Mouse (Mus musculus): ENCODE measurements around the gene Gpr37.

Gene Gpr37

DNA sequence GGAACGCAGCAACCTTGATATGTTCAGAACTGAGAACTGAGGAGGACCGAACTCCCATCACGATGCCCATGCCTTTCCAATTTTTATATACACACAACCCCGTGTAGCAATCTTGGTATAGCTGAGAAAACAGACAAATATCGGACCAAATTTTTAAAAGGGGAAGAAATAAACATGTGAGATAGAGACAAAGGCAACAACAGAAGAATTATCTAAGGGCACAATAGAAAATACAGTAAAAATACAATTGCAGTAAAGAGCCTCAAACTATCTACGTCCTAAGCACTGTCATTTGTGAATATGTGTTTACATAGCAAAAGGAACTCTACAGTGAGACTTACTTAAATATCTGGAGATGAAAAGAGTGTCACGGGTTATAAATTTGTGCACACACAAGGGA is at the start of gene Gpr37:
Gene Gpr37 (minus strand): TSS at position 101 of the 400 bp plus-strand sequence.
- DNase-seq = no peak

GRCm38 (mm10) chr6:25736533-25736932 is 46.0 kb upstream of the Gpr37 start:
- DNase-seq = no peak

DNA sequence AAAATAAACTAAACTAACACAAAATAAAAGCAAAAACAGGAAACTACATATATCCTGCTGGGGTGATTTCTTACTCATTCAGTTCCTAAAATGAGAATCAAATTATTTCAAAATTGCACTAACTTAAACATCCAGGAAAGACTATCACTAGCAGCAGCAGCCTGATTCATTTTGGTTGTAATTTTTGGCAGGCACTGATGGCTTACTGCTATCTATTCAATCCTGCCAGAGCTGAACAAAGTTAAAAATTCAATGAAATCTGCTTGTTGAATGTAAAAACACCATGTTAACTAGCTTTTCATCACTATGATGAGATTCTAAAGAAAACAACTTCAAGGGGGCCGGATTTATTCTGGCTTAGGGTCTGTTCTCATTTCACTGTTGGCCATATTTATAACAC is 36.0 kb upstream of the Gpr37 start:
- DNase-seq = no peak

- no peak for DNase-seq
Observed at GRCm38 (mm10) chr6:25710601-25711000, 20.1 kb upstream of the Gpr37 start.

DNA sequence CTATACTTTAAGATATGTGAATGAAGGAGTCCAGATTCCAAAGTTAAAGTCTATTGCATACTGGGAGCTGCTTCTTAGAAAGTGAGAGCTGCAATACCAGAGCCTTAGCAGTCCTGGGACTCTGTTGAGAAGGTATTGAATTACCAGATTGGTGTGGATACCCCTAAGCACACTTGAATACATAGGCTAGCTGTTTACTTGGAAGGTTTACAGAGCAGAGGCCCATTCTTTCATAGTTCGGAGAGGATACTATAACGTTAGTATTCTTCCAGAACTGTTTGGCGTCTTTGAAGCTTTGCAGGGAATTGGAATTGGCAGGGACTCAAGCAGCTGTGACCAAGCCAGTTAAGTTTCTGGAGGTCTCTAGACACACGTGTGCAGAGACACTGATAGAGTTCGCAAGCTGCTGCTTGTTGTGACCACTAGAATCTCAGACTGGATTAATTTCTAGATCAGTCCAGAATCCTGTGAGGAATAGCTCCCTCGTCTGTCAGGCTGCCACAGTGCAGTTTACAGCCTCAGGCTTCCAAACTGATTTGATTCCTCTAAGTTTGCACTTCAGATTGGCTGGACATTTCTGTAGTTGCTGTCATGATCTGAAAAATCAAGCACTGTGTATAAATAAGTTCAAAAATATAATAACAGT is 18.8 kb upstream of the Gpr37 start:
- DNase-seq = peak; percentile 54

GRCm38 (mm10) chr6:25699956-25700355 is 9.4 kb upstream of the Gpr37 start:
- DNase-seq = no peak

DNA sequence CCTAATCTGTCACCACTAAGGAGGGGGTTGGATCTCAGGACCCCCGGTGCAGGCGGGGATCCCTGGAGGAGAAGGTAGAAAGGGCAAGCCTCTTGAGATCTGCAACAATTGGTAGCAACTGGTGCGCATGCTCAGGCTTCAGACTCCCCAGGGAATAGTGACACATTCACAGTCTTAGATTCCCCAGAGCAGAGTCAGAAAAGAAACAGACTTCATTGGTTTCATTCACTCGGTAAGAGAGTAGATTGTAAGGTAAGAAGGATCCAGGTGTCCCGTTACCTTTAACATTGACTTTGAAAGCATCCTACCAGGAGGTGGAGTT is 284 bp downstream of the Gpr37 start:
- no peak for DNase-seq

DNA sequence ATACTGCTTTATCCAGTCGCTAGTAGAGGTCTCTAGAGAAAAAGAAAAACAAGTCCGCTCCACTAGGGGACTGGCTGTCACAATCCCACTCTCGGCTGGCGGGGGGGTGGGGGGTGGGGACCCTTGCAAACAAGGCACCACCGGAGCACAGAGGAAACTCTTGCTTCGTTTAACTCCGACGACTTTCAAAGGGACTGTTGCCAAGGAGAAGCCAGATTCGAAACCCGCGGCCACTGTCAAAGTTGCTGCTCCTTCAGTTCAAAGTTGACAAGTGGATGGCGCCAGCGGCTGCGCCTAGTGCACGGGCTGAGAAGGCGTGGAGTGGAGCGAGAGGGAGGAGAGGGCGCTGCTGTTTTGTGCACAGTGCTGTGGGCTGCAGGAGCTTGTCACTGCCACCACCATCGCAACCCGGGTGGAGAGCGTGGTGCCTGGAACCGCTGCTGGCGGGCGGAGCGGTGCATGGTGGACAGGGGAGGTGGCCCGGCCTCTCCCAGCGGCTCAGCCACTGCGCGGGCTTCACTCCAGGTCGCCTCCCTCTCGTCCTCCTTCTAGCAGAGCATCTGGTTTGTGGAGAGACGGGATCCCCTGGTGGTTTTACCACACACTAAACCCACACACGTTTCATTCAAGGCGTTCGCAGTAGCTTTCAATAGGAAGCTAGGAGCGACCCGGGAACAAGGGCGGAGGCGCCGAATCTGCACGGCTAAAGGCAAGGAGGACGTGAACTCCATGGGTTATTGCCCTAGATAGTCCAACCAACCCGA is 827 bp downstream of the Gpr37 start:
- peak; percentile 47 for DNase-seq

- DNase-seq = peak; percentile 20
Observed at GRCm38 (mm10) chr6:25688927-25689519, 1.5 kb downstream of the Gpr37 start.

GRCm38 (mm10) chr6:25686760-25687200 is 3.7 kb downstream of the Gpr37 start:
- peak; percentile 17 for DNase-seq

DNA sequence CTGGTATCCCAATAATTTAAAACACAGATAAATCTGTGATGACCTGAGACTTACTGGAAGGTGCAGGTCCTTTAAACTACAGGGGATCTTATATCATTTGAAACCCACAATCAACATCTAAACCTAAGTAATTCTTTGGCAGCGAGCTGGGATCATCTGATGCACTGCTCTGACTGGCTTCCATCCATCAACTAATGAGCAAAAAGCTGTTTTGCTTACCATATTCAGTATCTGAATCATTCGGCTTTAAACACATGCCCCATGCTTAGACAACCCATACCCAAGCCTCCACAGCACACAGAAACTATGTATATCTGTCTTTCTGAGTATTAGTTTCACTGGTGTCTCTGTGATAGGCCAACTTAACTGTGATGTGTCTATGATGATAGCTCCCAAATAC is 6.1 kb downstream of the Gpr37 start:
- DNase-seq = no peak

DNA sequence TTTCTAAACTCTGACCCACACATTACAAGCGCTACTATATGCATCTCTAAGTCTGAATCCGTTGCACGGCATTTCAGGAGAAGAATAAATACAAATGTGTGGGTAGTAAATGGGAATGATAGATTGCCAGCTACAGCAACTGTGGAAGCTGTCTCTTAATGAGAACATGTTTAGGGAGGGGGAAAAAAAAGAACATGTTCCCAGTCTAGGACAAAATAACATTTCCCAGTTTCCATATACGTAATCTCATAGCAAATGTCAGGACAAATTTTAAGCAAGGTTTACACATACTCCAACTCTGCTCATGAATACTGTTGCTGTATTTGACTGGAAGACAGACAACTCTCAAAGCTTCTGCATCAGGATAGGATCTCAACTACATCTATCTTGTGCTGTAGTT is 15.4 kb downstream of the Gpr37 start:
- no peak for DNase-seq

DNA sequence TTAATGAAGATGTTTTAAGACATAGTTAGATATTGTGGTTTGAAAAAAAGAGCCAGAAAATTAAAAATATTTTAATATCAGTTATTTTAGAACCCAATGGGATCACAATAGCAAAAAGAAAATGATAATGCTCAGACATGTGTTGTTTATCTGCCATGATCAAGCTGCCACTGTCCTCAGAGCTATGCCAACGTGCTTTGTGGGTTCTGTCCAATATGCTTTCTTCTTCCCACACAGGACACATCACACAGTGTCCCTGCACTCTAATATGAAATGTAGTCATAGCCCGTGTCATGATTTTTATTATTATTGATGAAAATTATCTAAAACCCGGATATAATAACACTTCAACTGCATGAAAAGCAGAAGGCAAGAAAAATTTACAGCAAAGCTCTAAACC is 16.7 kb downstream of the Gpr37 start:
- no peak for DNase-seq

- DNase-seq = no peak
Observed at GRCm38 (mm10) chr6:25670150-25670549, 20.4 kb downstream of the Gpr37 start.

DNA sequence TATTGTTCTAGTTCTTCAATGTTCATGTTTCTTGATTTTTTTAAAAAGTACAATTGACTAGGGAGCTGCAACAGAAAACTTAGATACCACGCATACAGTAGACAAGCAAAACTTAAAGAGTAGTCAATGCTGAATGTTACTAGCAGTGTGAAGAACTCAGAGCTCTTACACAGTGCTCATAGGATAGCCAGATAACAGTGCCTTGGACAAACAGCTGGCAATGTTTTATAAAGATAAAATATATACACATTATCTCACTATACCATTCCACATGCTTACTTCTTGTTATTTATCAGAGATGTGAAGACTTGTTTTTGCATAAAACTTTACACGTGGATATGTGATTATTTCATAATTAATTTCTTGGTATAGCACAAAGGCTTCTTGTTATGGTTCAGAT is 26.6 kb downstream of the Gpr37 start:
- no peak for DNase-seq

GRCm38 (mm10) chr6:25659924-25660675 is 30.4 kb downstream of the Gpr37 start:
- DNase-seq = no peak

Data from right cerebral cortex, postnatal 14 days (tissue).